Comparison of ENCODE assay signal across 19 mouse cellular contexts in the genomic region with DNA sequence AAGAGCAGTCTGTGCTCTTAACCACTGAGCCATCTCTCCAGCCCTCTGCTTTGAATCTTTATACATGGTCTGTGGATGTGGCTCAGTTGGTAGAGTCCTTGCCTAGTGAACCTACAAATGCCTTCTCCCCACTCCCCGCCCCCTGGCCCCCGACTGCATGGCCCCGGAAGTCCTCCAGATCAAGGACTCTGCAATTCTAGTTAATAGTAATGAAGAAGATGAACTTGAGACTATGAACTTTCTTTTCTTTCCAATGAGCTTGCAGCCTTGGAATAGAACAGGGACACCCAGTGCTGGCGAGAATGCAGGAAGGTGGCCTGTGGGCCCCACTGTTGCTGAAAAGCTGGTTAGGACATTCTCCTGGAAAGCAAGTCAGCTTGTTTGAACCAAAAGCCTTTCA. TPM values are rescaled to one million over a fixed set of nuclear protein-coding genes. Genes with fewer than 3 reads are reported as not detected.
"Had no signal": no experiment of that assay in that cellular context is flagged by ENCODE, and none has a peak within 500 bp of the region (broad histone marks: within the 10 kb centered on the region; RNA-seq: fewer than 3 reads in every experiment).

No protein-coding gene starts in this region.

- DNase-seq: layer of hippocampus, adult 9-11 months; liver; liver, embryonic 13.5 days; liver, postnatal 0 days; lung, postnatal 14 days; retina, postnatal 1 day; right cerebral cortex, postnatal 14 days; thymus, postnatal 36 days had no signal

- H3K27ac ChIP-seq: kidney, postnatal 0 days; limb, embryonic 12.5 days; liver, embryonic 13.5 days; lung, embryonic 15.5 days; macrophage; midbrain, embryonic 15.5 days; neural tube, embryonic 12.5 days; stomach, embryonic 15.5 days had no signal

- H3K4me3 ChIP-seq: limb, embryonic 12.5 days; liver, embryonic 13.5 days; lung, embryonic 15.5 days; megakaryocyte, embryonic 14.5 days; midbrain, embryonic 15.5 days; neural tube, embryonic 12.5 days; stomach, embryonic 15.5 days had no signal

- ATAC-seq: liver, postnatal 0 days; midbrain, embryonic 15.5 days had no signal

- H3K27me3 ChIP-seq: limb, embryonic 12.5 days; lung, embryonic 15.5 days; midbrain, embryonic 15.5 days; neural tube, embryonic 12.5 days; stomach, embryonic 15.5 days had no signal

- H3K36me3 ChIP-seq: liver, embryonic 13.5 days; lung, embryonic 15.5 days; stomach, embryonic 15.5 days had no signal

- H3K9me3 ChIP-seq: limb, embryonic 12.5 days; liver, embryonic 13.5 days; lung, embryonic 15.5 days; midbrain, embryonic 15.5 days; neural tube, embryonic 12.5 days; stomach, embryonic 15.5 days had no signal

- H3K4me2 ChIP-seq: limb, embryonic 12.5 days; liver, embryonic 13.5 days; lung, embryonic 15.5 days; midbrain, embryonic 11.5 days; midbrain, embryonic 15.5 days; neural tube, embryonic 12.5 days; stomach, embryonic 15.5 days had no signal

- H3K9ac ChIP-seq: limb, embryonic 12.5 days; liver, embryonic 13.5 days; liver, postnatal 0 days; lung, embryonic 15.5 days; midbrain, embryonic 15.5 days; neural tube, embryonic 12.5 days; stomach, embryonic 15.5 days had no signal

RNA-seq across cellular contexts. Expression of a gene that starts 6.5 kb away (rescaled TPM):
- total RNA-seq: monocyte, adult 5-6 weeks; neutrophil, adult 5-6 weeks had no signal
